In genomic region chr5:30342601-30343015, GRCm38 (mm10) we compare ENCODE assay signal across 7 mouse cellular contexts.
DNase-seq lines count a peak whose midpoint lies in the region; ATAC-seq and TF ChIP-seq lines count a peak whose summit lies in the region.

No protein-coding gene starts in this region.

- ATAC-seq in lung, postnatal 0 days = peak; percentile 21; the same call in 1 of the 2 replicates
- peak; percentile 68 for ATAC-seq in intestine, embryonic 15.5 days
- no peak for ATAC-seq in midbrain, postnatal 0 days (ENCODE audit: low FRiP score)
- ATAC-seq in granulocyte monocyte progenitor cell, adult 5-6 weeks (replicated peaks; ENCODE audit: poor library complexity, severe bottlenecking) = no peak

- TF ChIP-seq CTCF in lung, postnatal 0 days (IDR thresholded peaks at IDR 0.05) = no peak
- no peak for TF ChIP-seq CTCF in midbrain, postnatal 0 days (IDR thresholded peaks at IDR 0.05)

- no peak overlapping the region; the same call in 1 of the 2 replicates for H3K27ac ChIP-seq in lung, postnatal 0 days (ENCODE audit: low read length)
- no peak overlapping the region; the same call in 1 of the 2 replicates for H3K27ac ChIP-seq in embryonic facial prominence, embryonic 10.5 days (replicated peaks)
- H3K27ac ChIP-seq in intestine, embryonic 15.5 days = no peak overlapping the region
- H3K27ac ChIP-seq in midbrain, postnatal 0 days (ENCODE audit: low read depth, low read length) = no peak overlapping the region

- H3K4me3 ChIP-seq in lung, postnatal 0 days (ENCODE audit: low read depth, low read length) = peak overlapping the region; percentile 19
- H3K4me3 ChIP-seq in embryonic facial prominence, embryonic 10.5 days = peak overlapping the region; percentile 46
- peak overlapping the region; percentile 11; the same call in 1 of the 2 replicates for H3K4me3 ChIP-seq in intestine, embryonic 15.5 days (replicated peaks)
- H3K4me3 ChIP-seq in midbrain, postnatal 0 days (ENCODE audit: low read depth, low read length) = no peak overlapping the region

- no peak overlapping the region for H3K9ac ChIP-seq in lung, postnatal 0 days (replicated peaks; ENCODE audit: low read depth)
- H3K9ac ChIP-seq in intestine, embryonic 15.5 days = no peak overlapping the region
- H3K9ac ChIP-seq in midbrain, postnatal 0 days (replicated peaks; ENCODE audit: low read length, poor library complexity, severe bottlenecking) = no peak overlapping the region

- H3K9me3 ChIP-seq in lung, postnatal 0 days (ENCODE audit: low read length) = no peaks in the 10 kb centered on the region
- no peaks in the 10 kb centered on the region for H3K9me3 ChIP-seq in embryonic facial prominence, embryonic 10.5 days
- H3K9me3 ChIP-seq in intestine, embryonic 15.5 days = no peaks in the 10 kb centered on the region
- no peaks in the 10 kb centered on the region for H3K9me3 ChIP-seq in midbrain, postnatal 0 days (ENCODE audit: low read length)

- H3K4me1 ChIP-seq in lung, postnatal 0 days (ENCODE audit: insufficient read depth, low read depth, low read length) = no peaks in the 10 kb centered on the region
- peaks cover 8% of the 10 kb centered on the region for H3K4me1 ChIP-seq in embryonic facial prominence, embryonic 10.5 days
- H3K4me1 ChIP-seq in intestine, embryonic 15.5 days (replicated peaks) = peaks cover 6% of the 10 kb centered on the region
- no peaks in the 10 kb centered on the region for H3K4me1 ChIP-seq in midbrain, postnatal 0 days (ENCODE audit: insufficient read depth, low read length)

- no peak for TF ChIP-seq EP300 in lung, postnatal 0 days (IDR thresholded peaks at IDR 0.05)

- no peaks in the 10 kb centered on the region for H3K27me3 ChIP-seq in lung, postnatal 0 days (replicated peaks; ENCODE audit: insufficient read depth, low read length)
- peaks cover 26% of the 10 kb centered on the region for H3K27me3 ChIP-seq in embryonic facial prominence, embryonic 10.5 days (replicated peaks; ENCODE audit: low read depth, poor library complexity, severe bottlenecking)
- no peaks in the 10 kb centered on the region for H3K27me3 ChIP-seq in intestine, embryonic 15.5 days (replicated peaks)
- 0 out of 2 replicates have a peak, but pooled peaks cover 4% of the 10 kb centered on the region for H3K27me3 ChIP-seq in midbrain, postnatal 0 days (ENCODE audit: insufficient read depth, low read length)

- WGBS in lung, postnatal 0 days = 4% methylated on average over 17 of the region's 17 CpGs
- 8% methylated on average over 17 of the region's 17 CpGs for WGBS in embryonic facial prominence, embryonic 10.5 days
- WGBS in intestine, embryonic 15.5 days = 8% methylated on average over 17 of the region's 17 CpGs
- 15% methylated on average over 17 of the region's 17 CpGs for WGBS in midbrain, postnatal 0 days

- no peaks in the 10 kb centered on the region for H3K36me3 ChIP-seq in lung, postnatal 0 days (ENCODE audit: insufficient read depth, low read length)
- no peaks in the 10 kb centered on the region for H3K36me3 ChIP-seq in embryonic facial prominence, embryonic 10.5 days (replicated peaks)
- no peaks in the 10 kb centered on the region for H3K36me3 ChIP-seq in intestine, embryonic 15.5 days
- peaks cover 4% of the 10 kb centered on the region; the same call in 1 of the 2 replicates for H3K36me3 ChIP-seq in midbrain, postnatal 0 days (ENCODE audit: insufficient read depth, low read length)

- peak; percentile 15 for DNase-seq in lung, postnatal 0 days (ENCODE audit: low spot score)
- no peak for DNase-seq in lung, postnatal 10 days
- DNase-seq in embryonic facial prominence, embryonic 10.5 days (ENCODE audit: low spot score) = peak; percentile 34
- no peak for DNase-seq in midbrain, postnatal 0 days (ENCODE audit: low spot score)
- no peak for DNase-seq in MN1 (ENCODE audit: low spot score)

- peak overlapping the region; percentile 39 for H3K4me2 ChIP-seq in lung, postnatal 0 days (replicated peaks; ENCODE audit: low read depth, low read length)
- H3K4me2 ChIP-seq in intestine, embryonic 15.5 days (replicated peaks) = peak overlapping the region; percentile 61
- peak overlapping the region; percentile 18 for H3K4me2 ChIP-seq in midbrain, postnatal 0 days (ENCODE audit: low read depth, low read length, poor library complexity, severe bottlenecking)

Comparison
In these comparisons a context has a peak if more than half of its experiments do, and no peak if none do; other contexts are left out.
1. DNase-seq: peak in lung, postnatal 0 days (single experiment) and embryonic facial prominence, embryonic 10.5 days (single experiment); none in lung, postnatal 10 days (single experiment), midbrain, postnatal 0 days (single experiment) and MN1 (single experiment).
2. ATAC-seq: peak in lung, postnatal 0 days (single experiment) and intestine, embryonic 15.5 days (single experiment); none in midbrain, postnatal 0 days (single experiment) and granulocyte monocyte progenitor cell, adult 5-6 weeks (single experiment).
3. Peak in every context shown above with its lines, with median percentiles within 50 percentile points of each other: H3K4me2 ChIP-seq.